Mouse (Mus musculus) liver, postnatal 0 days (tissue): Measurements from ENCODE around the gene Dlk2. TPM values are rescaled to one million over a fixed set of nuclear protein-coding genes. Genes with fewer than 3 reads are reported as not detected.

Experiments used
- ATAC-seq: fragments of 200-750 bp; cut with Nextera tagmentation; 2 replicates; pipeline ENCODE4 v1.8.0; 2017; ENCODE audit warnings: mild to moderate bottlenecking, moderate library complexity
- DNase-seq: peaks from one replicate; pipeline ENCODE4 v3.0.0-alpha.2; 2016
- H3K27ac ChIP-seq: fragments of 300-500 bp; sonication (generic); 2 replicates; pipeline ENCODE4 v1.5.1; 2014; ENCODE audit warnings: antibody characterized with exemption, moderate library complexity, mild to moderate bottlenecking, low read depth
- H3K27me3 ChIP-seq: fragments of 300-500 bp; sonication (generic); 2 replicates; pipeline ENCODE4 v1.6.1; 2014; ENCODE audit warnings: low read length, control low read depth, mixed read lengths; ENCODE audit not compliant: insufficient read depth
- H3K36me3 ChIP-seq: fragments of 300-500 bp; sonication (generic); replicated peaks from 2 replicates; pipeline ENCODE4 v1.6.1; 2014; ENCODE audit warnings: mild to moderate bottlenecking, control low read depth, low read length, moderate library complexity, mixed read lengths; ENCODE audit not compliant: insufficient read depth
- H3K4me1 ChIP-seq: fragments of 300-500 bp; sonication (generic); 2 replicates; pipeline ENCODE4 v1.6.1; 2014; ENCODE audit warnings: antibody characterized with exemption, mild to moderate bottlenecking, control low read depth; ENCODE audit not compliant: insufficient read depth
- H3K4me2 ChIP-seq: fragments of 300-500 bp; sonication (generic); 2 replicates; pipeline ENCODE4 v1.6.1; 2014; ENCODE audit warnings: low read depth, mild to moderate bottlenecking, low read length, moderate library complexity, mixed read lengths
- H3K4me3 ChIP-seq: fragments of 300-500 bp; sonication (generic); 2 replicates; pipeline ENCODE4 v1.5.1; 2014; ENCODE audit warnings: low read depth, low read length
- H3K9ac ChIP-seq: fragments of 300-500 bp; sonication (generic); replicated peaks from 2 replicates; pipeline ENCODE4 v1.6.1; 2014; ENCODE audit warnings: mild to moderate bottlenecking, moderate library complexity
- H3K9me3 ChIP-seq: fragments of 300-500 bp; sonication (generic); 2 replicates; pipeline ENCODE4 v1.6.1; 2016; ENCODE audit warnings: mild to moderate bottlenecking, control low read depth, low read length, mixed read lengths
- CTCF ChIP-seq: sonication (generic); IDR thresholded peaks from 2 replicates; pipeline ENCODE4 v1.5.1; 2016; ENCODE audit warnings: antibody characterized with exemption, low read depth
- EP300 ChIP-seq: IDR thresholded peaks from 2 replicates; pipeline ENCODE4 v1.6.1; 2016; ENCODE audit warnings: antibody characterized with exemption, low read depth, mild to moderate bottlenecking
- WGBS: fragments of 180-500 bp; shearing (Covaris S2); extraction: QIAGEN DNeasy Blood & Tissue Kit; methylation state at CpG from one replicate; pipeline ENCODE4 v1.1.7; 2014; ENCODE audit not compliant: insufficient replicate concordance; 5-methylcytosine and 5-hydroxymethylcytosine counted together
- polyA plus RNA-seq: library from polyadenylated mRNA; unstranded; fragments of >200 nt; fragmentation: Nextera tagmentation; extraction: Ambion mirVana; gene quantifications from 2 replicates; pipeline ENCODE4 v1.2.1, GENCODE M21; 2015

Dlk2 gene
- polyA plus RNA-seq, 1 experiment from 2014 or later = not detected

- no peaks in the 10 kb centered on the region for H3K9me3 ChIP-seq
- H3K4me1 ChIP-seq = no peaks in the 10 kb centered on the region
- no peak for TF ChIP-seq EP300
- no peak for TF ChIP-seq CTCF
- no peak overlapping the region for H3K4me2 ChIP-seq
- no peaks in the 10 kb centered on the region for H3K27me3 ChIP-seq
- no peak overlapping the region for H3K4me3 ChIP-seq
- H3K36me3 ChIP-seq = peaks cover 27% of the 10 kb centered on the region
- ATAC-seq (no peak), DNase-seq (no peak)
- WGBS = 89% methylated on average over 2 of the region's 2 CpGs
- no peak overlapping the region for H3K27ac ChIP-seq
- H3K9ac ChIP-seq = no peak overlapping the region
Measured at GRCm38 (mm10) chr17:46272058-46272457, 25.2 kb upstream of the Dlk2 start.

GRCm38 (mm10) chr17:46272675-46273074, 24.5 kb upstream of the Dlk2 start:
- Histone ChIP-seq H3K27me3 (no peaks in the 10 kb centered on the region), H3K4me1 (no peaks in the 10 kb centered on the region), H3K4me3 (no peak overlapping the region), H3K9ac (no peak overlapping the region), H3K9me3 (no peaks in the 10 kb centered on the region), H3K4me2 (no peak overlapping the region), H3K27ac (no peak overlapping the region), H3K36me3 (peaks cover 34% of the 10 kb centered on the region)
- ATAC-seq (no peak), DNase-seq (no peak)
- no peak for TF ChIP-seq CTCF
- no peak for TF ChIP-seq EP300
- WGBS = 79% methylated on average over 5 of the region's 5 CpGs

GRCm38 (mm10) chr17:46273803-46274236, 23.4 kb upstream of the Dlk2 start:
- no peaks in the 10 kb centered on the region for H3K4me1 ChIP-seq
- 79% methylated on average over 1 of the region's 1 CpGs for WGBS
- no peak overlapping the region for H3K9ac ChIP-seq
- DNase-seq (no peak), ATAC-seq (no peak)
- TF ChIP-seq CTCF = no peak
- no peak for TF ChIP-seq EP300
- H3K9me3 ChIP-seq = no peaks in the 10 kb centered on the region
- H3K4me3 ChIP-seq = no peak overlapping the region
- H3K4me2 ChIP-seq = no peak overlapping the region
- H3K27ac ChIP-seq = no peak overlapping the region
- H3K36me3 ChIP-seq = peaks cover 42% of the 10 kb centered on the region
- H3K27me3 ChIP-seq = no peaks in the 10 kb centered on the region

- no peak for TF ChIP-seq CTCF
- no peak for TF ChIP-seq EP300
- ATAC-seq = no peak
Measured at GRCm38 (mm10) chr17:46274465-46274864, 22.8 kb upstream of the Dlk2 start.

GRCm38 (mm10) chr17:46275034-46275433, 22.2 kb upstream of the Dlk2 start:
- H3K27me3 ChIP-seq = no peaks in the 10 kb centered on the region
- no peak overlapping the region for H3K27ac ChIP-seq
- no peak overlapping the region for H3K4me2 ChIP-seq
- no peak overlapping the region for H3K9ac ChIP-seq
- ATAC-seq (no peak), DNase-seq (no peak)
- H3K4me1 ChIP-seq = no peaks in the 10 kb centered on the region
- no peak overlapping the region for H3K4me3 ChIP-seq
- no peaks in the 10 kb centered on the region for H3K9me3 ChIP-seq
- 87% methylated on average over 6 of the region's 6 CpGs for WGBS
- TF ChIP-seq CTCF (no peak), EP300 (no peak)
- H3K36me3 ChIP-seq = peaks cover 43% of the 10 kb centered on the region

More at GRCm38 (mm10) chr17:46274465-46274864, 22.8 kb upstream of the Dlk2 start:
- Histone ChIP-seq H3K4me2 (no peak overlapping the region), H3K4me1 (no peaks in the 10 kb centered on the region), H3K4me3 (no peak overlapping the region), H3K27ac (no peak overlapping the region), H3K9me3 (no peaks in the 10 kb centered on the region), H3K9ac (no peak overlapping the region), H3K27me3 (no peaks in the 10 kb centered on the region), H3K36me3 (peaks cover 46% of the 10 kb centered on the region)
- DNase-seq = no peak
- WGBS = 85% methylated on average over 6 of the region's 6 CpGs

- Histone ChIP-seq H3K27me3 (no peaks in the 10 kb centered on the region), H3K4me1 (no peaks in the 10 kb centered on the region), H3K4me2 (no peak overlapping the region), H3K9me3 (no peaks in the 10 kb centered on the region), H3K9ac (no peak overlapping the region), H3K27ac (no peak overlapping the region), H3K36me3 (peaks cover 46% of the 10 kb centered on the region), H3K4me3 (no peak overlapping the region)
- no peak for DNase-seq
- 78% methylated on average over 10 of the region's 10 CpGs for WGBS
- TF ChIP-seq CTCF = no peak
- no peak for TF ChIP-seq EP300
- ATAC-seq = no peak
Measured at GRCm38 (mm10) chr17:46275506-46275905, 21.7 kb upstream of the Dlk2 start.

- peaks cover 10% of the 10 kb centered on the region for H3K4me1 ChIP-seq
- 87% methylated on average over 4 of the region's 4 CpGs for WGBS
- no peaks in the 10 kb centered on the region for H3K27me3 ChIP-seq
- ATAC-seq (no peak), DNase-seq (no peak)
- H3K27ac ChIP-seq = no peak overlapping the region
- TF ChIP-seq CTCF (no peak), EP300 (no peak)
- no peaks in the 10 kb centered on the region for H3K9me3 ChIP-seq
- no peak overlapping the region for H3K9ac ChIP-seq
- H3K4me3 ChIP-seq = no peak overlapping the region
- H3K4me2 ChIP-seq = no peak overlapping the region
- peaks cover 31% of the 10 kb centered on the region for H3K36me3 ChIP-seq
Measured at GRCm38 (mm10) chr17:46277586-46277985, 19.6 kb upstream of the Dlk2 start.
